Mouse (Mus musculus) bone marrow, adult 2 months (tissue): Measurements from ENCODE around the gene Lypd6b.

Experiments used
- CTCF ChIP-seq: fragments of 200-500 bp; IDR thresholded peaks from 2 replicates; pipeline ENCODE4 v1.5.1; 2011; ENCODE audit warnings: low read length, control low read depth; ENCODE audit not compliant: control insufficient read depth, insufficient read depth
- POLR2A ChIP-seq: fragments of 200-500 bp; IDR thresholded peaks from 2 replicates; pipeline ENCODE4 v1.6.1; 2011; ENCODE audit warnings: low read depth, mild to moderate bottlenecking, control low read depth, low read length, borderline replicate concordance; ENCODE audit not compliant: control insufficient read depth

DNA sequence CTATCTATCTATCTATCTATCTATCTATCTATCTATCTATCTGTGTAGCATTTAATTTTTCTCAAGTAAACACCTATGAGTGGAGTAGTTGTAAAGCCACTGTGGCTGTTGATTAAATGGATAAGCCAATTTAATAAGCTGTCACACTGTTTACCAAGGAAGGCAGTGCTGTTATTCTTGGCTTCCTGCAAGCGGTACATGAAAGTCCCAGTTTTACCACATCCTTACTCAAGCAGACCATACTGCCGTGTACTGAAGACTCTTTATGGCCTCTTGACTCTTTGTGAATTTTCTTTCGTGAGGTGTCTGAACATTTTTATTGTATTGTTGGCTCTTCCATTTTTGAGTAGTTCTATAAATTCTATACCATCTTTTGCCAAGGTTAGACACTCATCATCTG lies 58.6 kb downstream of the Lypd6b start:
- no peak for TF ChIP-seq CTCF
- TF ChIP-seq POLR2A = no peak
